Mouse (Mus musculus): ENCODE measurements around the gene Hmcn1. TPM values are rescaled to one million over a fixed set of nuclear protein-coding genes. Genes with fewer than 3 reads are reported as not detected.

The Hmcn1 gene
- polyA plus RNA-seq, 1 experiment, result 1.6 TPM

DNA sequence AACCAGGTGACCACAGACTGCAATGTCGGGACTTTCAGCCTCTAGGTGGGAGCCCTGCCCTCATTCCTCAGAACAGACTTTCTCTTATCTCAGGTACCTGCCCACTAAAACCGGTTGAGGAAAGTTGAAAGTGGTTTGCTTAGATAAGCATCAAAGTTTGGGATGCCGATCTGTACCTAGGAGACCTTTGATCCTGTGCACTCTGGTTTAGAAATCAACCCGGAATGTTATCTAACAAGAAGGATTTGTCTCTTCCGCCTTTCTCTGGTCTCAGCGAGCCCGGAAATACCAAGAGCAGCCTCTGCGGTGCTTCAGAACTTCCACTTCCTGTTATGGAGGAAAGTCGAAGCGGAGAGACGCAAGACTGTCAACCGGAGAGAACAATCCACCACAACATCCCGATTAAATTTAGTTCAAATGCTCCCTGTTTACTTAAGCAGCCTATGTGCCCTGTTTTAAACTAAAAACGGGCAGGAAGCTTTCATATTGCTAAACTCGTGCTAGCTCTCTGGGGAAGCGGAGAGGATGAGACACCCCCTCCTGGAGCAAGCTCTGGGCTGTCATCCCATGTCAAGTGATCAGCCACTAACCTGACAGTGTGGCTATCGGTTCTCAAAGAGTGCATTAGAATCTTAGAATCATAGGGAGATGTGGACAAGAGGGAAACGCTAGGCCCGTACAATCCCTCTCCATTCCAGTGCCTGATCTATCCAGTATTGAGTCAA lies 32.0 kb upstream of the Hmcn1 start:
- Histone ChIP-seq H3K27ac (ENCODE audit: insufficient read depth, low read length) (no peak overlapping the region), H3K9ac (ENCODE audit: low read depth, poor library complexity, severe bottlenecking) (no peak overlapping the region)
- TF ChIP-seq CTCF (IDR thresholded peaks at IDR 0.05; ENCODE audit: low read depth, low read length) (no peak), EP300 (IDR thresholded peaks at IDR 0.05; ENCODE audit: insufficient read depth, low read depth, low read length) (no peak), POLR2A (IDR thresholded peaks at IDR 0.05; ENCODE audit: insufficient read depth, low read length) (no peak)

DNA sequence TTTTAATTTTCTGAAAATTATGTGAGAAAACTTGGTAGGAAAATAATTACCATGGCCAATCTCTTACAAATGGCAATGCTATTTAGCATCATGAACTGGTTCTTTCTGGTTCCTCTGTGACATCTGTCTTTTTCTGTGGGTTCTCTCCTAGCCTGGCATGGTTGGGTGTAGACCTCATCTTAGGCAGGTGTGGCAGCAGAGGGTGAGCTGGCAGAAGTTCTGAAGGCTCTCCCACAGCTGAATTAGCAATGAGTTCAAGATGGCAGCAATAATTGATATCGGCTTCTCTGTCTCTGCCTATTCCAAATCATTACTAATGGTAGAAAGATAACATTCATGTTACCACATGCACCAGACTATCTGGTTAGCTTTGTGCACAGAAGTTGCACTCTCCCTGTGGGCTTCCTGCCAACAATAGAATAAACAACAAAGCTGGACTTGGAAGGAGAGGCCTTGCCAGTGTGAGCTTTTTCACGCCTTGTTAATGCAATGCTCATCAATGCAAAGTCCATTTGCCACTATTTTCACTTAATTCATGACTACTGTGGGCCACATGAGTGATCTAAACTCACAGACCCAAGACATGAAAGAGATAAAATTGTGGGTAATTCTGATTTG lies 26.1 kb upstream of the Hmcn1 start:
- Histone ChIP-seq H3K9ac (ENCODE audit: low read depth, poor library complexity, severe bottlenecking) (no peak overlapping the region), H3K4me1 (ENCODE audit: control insufficient read depth, insufficient read depth, low read length) (no peaks in the 10 kb centered on the region), H3K9me3 (replicated peaks; ENCODE audit: control insufficient read depth, insufficient read depth, low read length, poor library complexity, severe bottlenecking) (no peaks in the 10 kb centered on the region), H3K4me3 (ENCODE audit: low read depth, low read length) (no peak overlapping the region), H3K27me3 (ENCODE audit: control insufficient read depth, insufficient read depth, low read length, poor library complexity, severe bottlenecking) (no peaks in the 10 kb centered on the region), H3K27ac (ENCODE audit: insufficient read depth, low read length) (no peak overlapping the region), H3K36me3 (ENCODE audit: control insufficient read depth, insufficient read depth, low read length, poor library complexity, severe bottlenecking) (no peaks in the 10 kb centered on the region)
- no peak for TF ChIP-seq POLR2A (IDR thresholded peaks at IDR 0.05; ENCODE audit: insufficient read depth, low read length)
- no peak for TF ChIP-seq CTCF (IDR thresholded peaks at IDR 0.05; ENCODE audit: low read depth, low read length)
- no peak for TF ChIP-seq EP300 (IDR thresholded peaks at IDR 0.05; ENCODE audit: insufficient read depth, low read depth, low read length)

More for the DNA sequence above, 32.0 kb upstream of the Hmcn1 start:
- Histone ChIP-seq H3K9me3 (replicated peaks; ENCODE audit: control insufficient read depth, insufficient read depth, low read length, poor library complexity, severe bottlenecking) (no peaks in the 10 kb centered on the region), H3K27me3 (ENCODE audit: control insufficient read depth, insufficient read depth, low read length, poor library complexity, severe bottlenecking) (no peaks in the 10 kb centered on the region), H3K4me3 (ENCODE audit: low read depth, low read length) (no peak overlapping the region), H3K4me1 (ENCODE audit: control insufficient read depth, insufficient read depth, low read length) (peaks cover 2% of the 10 kb centered on the region), H3K36me3 (ENCODE audit: control insufficient read depth, insufficient read depth, low read length, poor library complexity, severe bottlenecking) (no peaks in the 10 kb centered on the region)

DNA sequence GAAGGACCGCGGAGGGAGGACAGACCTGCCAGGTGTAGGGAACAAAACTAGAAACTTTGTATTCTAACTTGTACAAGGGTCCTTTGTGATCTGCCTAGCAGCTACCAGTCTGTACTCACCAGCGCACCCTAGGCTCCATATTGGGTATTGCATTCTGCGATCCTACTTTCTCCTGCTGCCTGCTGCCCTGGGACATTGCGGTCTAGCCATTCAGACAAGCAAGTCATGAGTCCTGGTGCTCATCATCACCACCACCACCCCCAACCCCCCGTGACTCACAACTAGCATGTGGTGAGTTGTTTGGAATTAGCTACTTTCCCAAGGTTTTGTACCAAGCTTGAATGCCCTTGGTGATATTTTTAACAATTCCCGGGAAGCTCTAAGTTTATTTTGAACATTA lies 17.8 kb upstream of the Hmcn1 start:
- Histone ChIP-seq H3K36me3 (ENCODE audit: control insufficient read depth, insufficient read depth, low read length, poor library complexity, severe bottlenecking) (no peaks in the 10 kb centered on the region), H3K4me1 (ENCODE audit: control insufficient read depth, insufficient read depth, low read length) (no peaks in the 10 kb centered on the region)

DNA sequence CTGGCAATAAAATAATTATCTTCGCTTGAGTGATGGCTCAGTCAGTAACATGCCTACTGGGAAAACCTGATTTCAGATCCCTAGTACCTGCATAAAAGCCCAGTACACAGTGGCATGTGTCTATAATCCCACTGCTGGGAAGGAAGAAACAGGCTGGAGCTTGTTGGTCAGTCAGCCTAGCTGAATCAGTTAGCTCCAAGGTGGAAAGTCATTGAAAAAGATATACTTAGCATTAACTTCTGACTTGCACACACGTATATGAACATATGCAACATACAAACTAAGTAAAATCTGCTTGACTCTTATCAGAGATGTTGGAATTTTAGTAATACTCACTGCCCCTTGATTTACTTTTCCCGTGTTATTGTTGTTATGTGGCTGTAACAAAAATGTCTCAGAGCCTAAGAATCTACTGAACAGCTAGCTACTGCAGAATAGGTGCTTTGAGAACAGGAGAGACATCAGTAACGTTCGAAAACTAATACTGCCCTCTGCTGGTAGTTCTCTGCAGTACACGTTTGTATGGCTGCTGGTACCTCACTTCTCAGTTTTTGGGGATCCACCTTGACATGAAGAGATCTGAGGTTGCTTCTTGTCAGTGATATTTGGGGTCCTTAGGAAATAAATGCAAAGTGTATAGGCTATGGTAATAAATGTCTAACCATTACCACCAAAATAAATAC lies 16.0 kb upstream of the Hmcn1 start:
- TF ChIP-seq CTCF (IDR thresholded peaks at IDR 0.05; ENCODE audit: low read depth, low read length) (peak; percentile 33), POLR2A (IDR thresholded peaks at IDR 0.05; ENCODE audit: insufficient read depth, low read length) (no peak)
- Histone ChIP-seq H3K4me1 (ENCODE audit: control insufficient read depth, insufficient read depth, low read length) (no peaks in the 10 kb centered on the region), H3K36me3 (ENCODE audit: control insufficient read depth, insufficient read depth, low read length, poor library complexity, severe bottlenecking) (no peaks in the 10 kb centered on the region), H3K27me3 (ENCODE audit: control insufficient read depth, insufficient read depth, low read length, poor library complexity, severe bottlenecking) (no peaks in the 10 kb centered on the region), H3K27ac (ENCODE audit: insufficient read depth, low read length) (no peak overlapping the region), H3K4me3 (ENCODE audit: low read depth, low read length) (no peak overlapping the region), H3K9ac (ENCODE audit: low read depth, poor library complexity, severe bottlenecking) (no peak overlapping the region), H3K9me3 (replicated peaks; ENCODE audit: control insufficient read depth, insufficient read depth, low read length, poor library complexity, severe bottlenecking) (no peaks in the 10 kb centered on the region)

More for the DNA sequence above, 17.8 kb upstream of the Hmcn1 start:
- no peaks in the 10 kb centered on the region for H3K27me3 ChIP-seq (ENCODE audit: control insufficient read depth, insufficient read depth, low read length, poor library complexity, severe bottlenecking)
- no peak overlapping the region for H3K27ac ChIP-seq (ENCODE audit: insufficient read depth, low read length)
- H3K9ac ChIP-seq (ENCODE audit: low read depth, poor library complexity, severe bottlenecking), result no peak overlapping the region
- no peaks in the 10 kb centered on the region for H3K9me3 ChIP-seq (replicated peaks; ENCODE audit: control insufficient read depth, insufficient read depth, low read length, poor library complexity, severe bottlenecking)
- TF ChIP-seq CTCF (IDR thresholded peaks at IDR 0.05; ENCODE audit: low read depth, low read length), result peak; percentile 64
- no peak for TF ChIP-seq POLR2A (IDR thresholded peaks at IDR 0.05; ENCODE audit: insufficient read depth, low read length)
- no peak overlapping the region for H3K4me3 ChIP-seq (ENCODE audit: low read depth, low read length)

DNA sequence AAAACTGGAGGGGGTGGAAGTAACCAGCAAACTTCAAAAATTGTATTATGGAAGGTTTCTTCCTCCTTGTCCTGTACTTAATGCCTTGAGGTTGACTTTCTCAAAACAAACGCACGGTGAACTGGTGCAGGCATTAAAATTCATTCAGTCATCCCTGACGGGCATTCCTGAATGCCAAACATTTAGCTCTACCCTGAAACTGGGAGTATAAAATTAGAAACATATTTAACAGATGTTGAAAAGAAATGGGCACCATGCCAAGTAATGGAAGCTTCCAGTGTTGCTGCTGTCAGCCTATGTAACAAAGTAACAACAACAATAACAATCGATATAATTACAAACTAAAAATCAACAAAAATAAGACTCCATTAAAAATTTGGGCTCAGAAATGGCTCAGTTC lies 14.5 kb upstream of the Hmcn1 start:
- no peak for TF ChIP-seq CTCF (IDR thresholded peaks at IDR 0.05; ENCODE audit: low read depth, low read length)
- no peak for TF ChIP-seq POLR2A (IDR thresholded peaks at IDR 0.05; ENCODE audit: insufficient read depth, low read length)
- no peak for TF ChIP-seq EP300 (IDR thresholded peaks at IDR 0.05; ENCODE audit: insufficient read depth, low read depth, low read length)
- Histone ChIP-seq H3K36me3 (ENCODE audit: control insufficient read depth, insufficient read depth, low read length, poor library complexity, severe bottlenecking) (no peaks in the 10 kb centered on the region), H3K27me3 (ENCODE audit: control insufficient read depth, insufficient read depth, low read length, poor library complexity, severe bottlenecking) (no peaks in the 10 kb centered on the region), H3K9ac (ENCODE audit: low read depth, poor library complexity, severe bottlenecking) (no peak overlapping the region), H3K4me1 (ENCODE audit: control insufficient read depth, insufficient read depth, low read length) (no peaks in the 10 kb centered on the region), H3K9me3 (replicated peaks; ENCODE audit: control insufficient read depth, insufficient read depth, low read length, poor library complexity, severe bottlenecking) (no peaks in the 10 kb centered on the region), H3K27ac (ENCODE audit: insufficient read depth, low read length) (no peak overlapping the region), H3K4me3 (ENCODE audit: low read depth, low read length) (no peak overlapping the region)

DNA sequence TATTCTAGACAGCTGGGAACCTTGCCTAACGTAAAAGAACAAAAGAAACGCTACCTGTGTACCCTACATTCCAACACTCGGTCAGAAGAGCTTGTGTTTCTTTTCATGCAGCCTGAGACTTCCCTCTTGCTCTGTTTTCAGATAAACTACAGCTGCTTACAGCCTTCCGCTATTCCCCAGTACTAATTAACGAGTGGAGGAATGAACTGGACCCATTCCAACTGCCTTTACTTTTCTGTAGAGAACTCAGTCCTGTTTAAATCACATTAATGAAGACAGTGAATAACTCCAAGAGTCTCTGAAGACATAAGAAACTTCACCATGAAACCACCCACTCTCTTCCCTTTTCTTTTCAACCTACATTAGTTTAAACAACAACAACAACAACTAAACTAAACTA lies 10.8 kb upstream of the Hmcn1 start:
- Histone ChIP-seq H3K27me3 (ENCODE audit: control insufficient read depth, insufficient read depth, low read length, poor library complexity, severe bottlenecking) (no peaks in the 10 kb centered on the region), H3K4me3 (ENCODE audit: low read depth, low read length) (no peak overlapping the region), H3K9me3 (replicated peaks; ENCODE audit: control insufficient read depth, insufficient read depth, low read length, poor library complexity, severe bottlenecking) (no peaks in the 10 kb centered on the region), H3K9ac (ENCODE audit: low read depth, poor library complexity, severe bottlenecking) (no peak overlapping the region), H3K27ac (ENCODE audit: insufficient read depth, low read length) (no peak overlapping the region), H3K36me3 (ENCODE audit: control insufficient read depth, insufficient read depth, low read length, poor library complexity, severe bottlenecking) (no peaks in the 10 kb centered on the region), H3K4me1 (ENCODE audit: control insufficient read depth, insufficient read depth, low read length) (no peaks in the 10 kb centered on the region)
- TF ChIP-seq POLR2A (IDR thresholded peaks at IDR 0.05; ENCODE audit: insufficient read depth, low read length) (no peak), CTCF (IDR thresholded peaks at IDR 0.05; ENCODE audit: low read depth, low read length) (no peak), EP300 (IDR thresholded peaks at IDR 0.05; ENCODE audit: insufficient read depth, low read depth, low read length) (no peak)
